9 mouse cellular contexts compared by ENCODE assay signal in the genomic region with DNA sequence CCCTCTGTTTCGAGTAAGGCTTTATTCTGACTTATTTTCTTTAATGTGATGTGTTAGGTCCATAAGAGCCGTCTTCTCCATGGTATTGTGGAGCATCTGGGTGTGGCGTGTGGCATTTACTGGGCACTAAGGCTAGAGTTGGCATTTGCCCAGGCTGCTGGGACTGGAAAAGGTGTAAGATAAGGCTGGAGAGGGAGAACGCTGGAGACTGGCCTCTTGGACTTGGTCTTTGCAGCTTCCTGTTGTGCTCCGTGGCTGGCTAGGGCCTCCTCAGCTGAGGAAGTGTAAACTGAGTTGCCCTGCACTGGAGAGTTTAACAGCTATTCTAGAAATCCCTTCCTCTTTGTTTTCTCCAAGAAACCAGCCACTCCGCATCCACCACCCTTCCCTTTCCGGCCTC. TPM values are rescaled to one million over a fixed set of nuclear protein-coding genes. Genes with fewer than 3 reads are reported as not detected.
DNase-seq lines count a peak whose midpoint lies in the region; ATAC-seq lines count a peak whose summit lies in the region.
"Had no signal": no experiment of that assay in that cellular context is flagged by ENCODE, and none has a peak within 500 bp of the region (broad histone marks: within the 10 kb centered on the region; RNA-seq: fewer than 3 reads in every experiment).

No protein-coding gene starts in this region.

- H3K27me3 ChIP-seq in heart, embryonic 14.5 days (ENCODE audit: control insufficient read depth, insufficient read depth, low read length): no peaks in the 10 kb centered on the region
- no peaks in the 10 kb centered on the region for H3K27me3 ChIP-seq in liver, embryonic 12.5 days (replicated peaks)
- H3K27me3 ChIP-seq: intestine, embryonic 15.5 days had no signal

- peak; percentile 40 for DNase-seq in kidney, postnatal 10 days
- no peak for DNase-seq in kidney, adult 9 months
- DNase-seq in frontal cortex, postnatal 25 days (ENCODE audit: low spot score in 2 of 2): no peak
- DNase-seq in retina, embryonic 14.5 days (ENCODE audit: low spot score): no peak

- H3K4me2 ChIP-seq in heart, embryonic 14.5 days (ENCODE audit: low read length): no peak overlapping the region
- peak overlapping the region; percentile 16; the same call in 1 of the 2 replicates for H3K4me2 ChIP-seq in liver, embryonic 12.5 days
- H3K4me2 ChIP-seq: intestine, embryonic 15.5 days had no signal

- H3K9me3 ChIP-seq in heart, embryonic 14.5 days (ENCODE audit: control insufficient read depth, low read length): no peaks in the 10 kb centered on the region
- H3K9me3 ChIP-seq in liver, embryonic 12.5 days (replicated peaks): no peaks in the 10 kb centered on the region
- H3K9me3 ChIP-seq: intestine, embryonic 15.5 days; midbrain, embryonic 10.5 days had no signal

- 41% methylated on average over 7 of the region's 7 CpGs for WGBS in heart, embryonic 14.5 days
- WGBS in liver, embryonic 12.5 days (ENCODE audit: insufficient replicate concordance): 40% methylated on average over 7 of the region's 7 CpGs

- H3K27ac ChIP-seq in heart, embryonic 14.5 days (replicated peaks in 1 of 2; ENCODE audit: control insufficient read depth in 1 of 2, insufficient read depth in 1 of 2, low read depth in 2 of 2, low read length in 2 of 2): peak overlapping the region; percentile 42 to 77
- H3K27ac ChIP-seq in liver, embryonic 12.5 days: peak overlapping the region; percentile 58
- H3K27ac ChIP-seq: intestine, embryonic 15.5 days; midbrain, embryonic 10.5 days had no signal

- 0 out of 2 replicates have a peak overlapping the region, but pooled peaks have one; percentile 21 for H3K9ac ChIP-seq in heart, embryonic 14.5 days (ENCODE audit: low read length)
- no peak overlapping the region; the same call in 1 of the 2 replicates for H3K9ac ChIP-seq in liver, embryonic 12.5 days
- H3K9ac ChIP-seq: intestine, embryonic 15.5 days had no signal

- no peak overlapping the region for H3K4me3 ChIP-seq in heart, embryonic 14.5 days (ENCODE audit: control insufficient read depth in 1 of 2, insufficient read depth in 1 of 2, low read depth in 1 of 2, low read length in 2 of 2)
- no peak overlapping the region for H3K4me3 ChIP-seq in liver, embryonic 12.5 days
- H3K4me3 ChIP-seq: intestine, embryonic 15.5 days; midbrain, embryonic 10.5 days had no signal

- ATAC-seq in heart, embryonic 14.5 days (ENCODE audit: insufficient number of reproducible peaks, insufficient read depth, low FRiP score, low read depth): peak; percentile 58; the same call in 1 of the 2 replicates
- ATAC-seq in liver, embryonic 12.5 days: no peak
- peak; percentile 77 for ATAC-seq in megakaryocyte progenitor cell, adult 5-6 weeks (replicated peaks; ENCODE audit: poor library complexity)
- ATAC-seq: intestine, embryonic 15.5 days had no signal

- peaks cover 18 to 25% of the 10 kb centered on the region in 2 experiments for H3K4me1 ChIP-seq in heart, embryonic 14.5 days (ENCODE audit: control insufficient read depth in 2 of 2, insufficient read depth in 2 of 2, low read length in 2 of 2)
- H3K4me1 ChIP-seq in liver, embryonic 12.5 days: peaks cover 4% of the 10 kb centered on the region; the same call in 1 of the 2 replicates
- H3K4me1 ChIP-seq: intestine, embryonic 15.5 days; midbrain, embryonic 10.5 days had no signal

- no peaks in the 10 kb centered on the region for H3K36me3 ChIP-seq in heart, embryonic 14.5 days (ENCODE audit: control insufficient read depth, insufficient read depth, low read length)
- peaks cover 9% of the 10 kb centered on the region for H3K36me3 ChIP-seq in liver, embryonic 12.5 days
- H3K36me3 ChIP-seq: intestine, embryonic 15.5 days had no signal

RNA-seq across cellular contexts. Expression of gene Snx30, which starts 32.0 kb away (rescaled TPM):
- 6.3 and 6.6 TPM in 2 replicates for polyA plus RNA-seq in heart, embryonic 14.5 days (2014; fragmentation: Nextera tagmentation; extraction: Ambion mirVana)
- 5.6 and 7.5 TPM in 2 replicates for polyA plus RNA-seq in liver, embryonic 12.5 days (2016; fragmentation: Nextera tagmentation; extraction: Ambion mirVana)
- total RNA-seq in megakaryocyte progenitor cell, adult 5-6 weeks (2015): 13.0 and 16.1 TPM in 2 replicates
- 17.9 and 23.8 TPM in 2 replicates for total RNA-seq in megakaryocyte progenitor cell, adult 5-6 weeks (2017)

RNA-seq across cellular contexts. Expression of gene Inip, which starts 36.3 kb away (rescaled TPM):
- polyA plus RNA-seq in heart, embryonic 14.5 days (2014; fragmentation: Nextera tagmentation; extraction: Ambion mirVana): 40.2 and 46.1 TPM in 2 replicates
- polyA plus RNA-seq in liver, embryonic 12.5 days (2016; fragmentation: Nextera tagmentation; extraction: Ambion mirVana): 34.7 and 35.8 TPM in 2 replicates
- total RNA-seq in megakaryocyte progenitor cell, adult 5-6 weeks (2015): 54.2 and 65.5 TPM in 2 replicates
- total RNA-seq in megakaryocyte progenitor cell, adult 5-6 weeks (2017): 70.2 and 70.8 TPM in 2 replicates
